Mouse (Mus musculus): ENCODE results near the gene Mtnr1a.

DNA sequence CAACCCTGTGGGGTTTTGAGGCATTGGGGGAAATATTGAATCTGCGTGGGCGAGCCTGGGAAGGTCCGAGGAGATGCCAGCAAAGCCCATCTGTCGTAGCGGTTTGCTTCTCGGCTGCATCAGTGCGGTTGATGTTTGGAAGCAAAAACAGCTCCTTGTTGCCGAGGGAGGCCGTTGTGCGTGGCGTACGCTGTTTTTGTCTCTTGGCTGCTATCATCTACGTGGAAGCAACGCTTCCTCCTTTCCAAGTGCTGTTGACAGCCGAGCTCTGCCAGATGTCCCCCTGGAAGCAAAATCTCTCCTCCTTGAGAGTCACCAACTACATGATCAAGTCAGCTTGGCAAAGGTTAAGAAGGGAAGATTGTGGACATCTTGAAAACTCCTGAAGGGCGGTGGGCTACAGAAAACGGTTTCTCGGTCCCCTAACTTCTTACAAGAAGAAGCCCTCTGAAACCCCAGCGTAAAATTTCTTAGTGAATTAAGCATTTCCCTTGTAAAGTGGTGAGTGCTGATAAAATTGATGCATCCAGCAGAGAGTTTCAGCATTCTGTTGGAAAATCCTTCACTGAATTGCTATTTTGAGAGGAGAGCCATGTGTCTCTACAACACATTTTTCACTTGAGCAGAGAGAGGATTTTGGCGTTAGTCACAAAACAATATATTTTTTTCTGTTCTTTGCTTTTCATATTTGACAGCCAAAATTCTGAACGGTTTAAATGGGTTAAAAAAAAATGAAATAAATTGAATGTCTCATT is 46.8 kb upstream of the Mtnr1a start:
- no peak for TF ChIP-seq POLR2A (IDR thresholded peaks at IDR 0.05; ENCODE audit: low read depth, low read length)
- TF ChIP-seq UBTF (IDR thresholded peaks at IDR 0.05; ENCODE audit: low read depth, low read length) = no peak
